Mouse (Mus musculus): ENCODE data around the gene Abcg8.
A peak's percentile ranks its signal among the peaks of the same experiment; 100 is the strongest.

The Abcg8 gene

GRCm38 (mm10) chr17:84675951-84676366 is at the start of gene Abcg8:
TSS of gene Abcg8 (plus strand) at chr17:84676302.
- no peak for DNase-seq (ENCODE audit: low read depth, low spot score)

GRCm38 (mm10) chr17:84626857-84627305 is 49.2 kb upstream of the Abcg8 start:
- DNase-seq (ENCODE audit: low read depth, low spot score), result peak; percentile 59

DNA sequence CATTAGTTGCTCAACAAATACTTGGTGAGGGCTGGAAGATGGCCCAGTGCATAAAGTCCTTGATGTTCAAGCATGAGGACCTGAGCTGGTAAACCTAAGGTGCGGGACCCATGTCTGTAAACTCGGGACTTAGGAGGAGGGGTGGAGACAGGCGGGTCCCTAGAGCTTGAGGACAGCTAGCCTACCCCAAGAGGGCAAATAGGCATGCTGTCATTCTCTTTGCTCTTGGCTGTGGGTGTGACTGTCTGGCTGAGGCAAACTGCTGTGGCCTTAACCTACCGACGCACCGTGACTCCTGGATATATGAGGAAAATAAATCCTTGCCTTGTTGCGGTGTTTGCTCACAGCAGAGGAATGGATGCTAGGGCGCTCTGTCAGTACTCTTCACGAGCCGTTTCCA is 48.4 kb upstream of the Abcg8 start:
- no peak for DNase-seq (ENCODE audit: low read depth, low spot score)

DNA sequence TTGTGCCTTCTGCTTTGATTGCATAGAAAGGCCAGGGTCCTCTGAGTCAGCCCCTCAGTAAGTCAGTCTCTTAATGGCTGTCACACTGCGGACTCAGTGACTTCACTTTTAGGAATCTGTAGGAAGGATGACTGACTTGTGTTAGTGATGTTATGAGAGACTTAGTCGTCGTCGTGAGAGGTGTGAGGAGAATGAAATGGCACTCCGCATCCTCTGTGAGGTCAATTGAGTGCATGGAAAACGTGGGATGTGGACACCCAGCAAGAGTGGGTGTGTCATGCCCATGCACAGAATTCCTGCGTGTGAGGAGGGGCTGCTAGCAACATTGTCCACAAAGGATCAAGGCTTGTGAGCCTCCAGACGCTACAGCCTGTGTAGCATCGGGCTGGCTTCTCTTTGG is 47.5 kb upstream of the Abcg8 start:
- DNase-seq (ENCODE audit: low read depth, low spot score), result no peak

GRCm38 (mm10) chr17:84631836-84632235 is 44.3 kb upstream of the Abcg8 start:
- no peak for DNase-seq (ENCODE audit: low read depth, low spot score)

DNA sequence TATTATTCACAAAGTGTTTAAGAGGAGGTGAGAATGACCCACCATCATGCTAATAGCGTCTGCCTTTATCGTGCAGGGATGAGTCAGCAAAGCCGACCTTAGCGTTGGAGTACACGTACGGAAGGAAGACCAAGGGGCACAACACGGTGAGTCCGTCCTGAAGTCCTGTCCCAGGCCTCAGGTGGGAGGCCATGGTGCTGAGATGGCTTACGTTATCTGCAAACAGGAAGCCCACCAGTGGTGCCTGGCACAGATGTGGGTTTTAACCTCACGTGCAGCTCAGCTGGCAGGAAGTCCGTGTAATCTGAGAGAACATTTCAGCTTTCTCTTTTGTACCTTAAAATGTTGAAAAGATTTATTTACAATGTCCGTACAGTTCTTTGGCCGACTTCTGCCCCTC is 42.7 kb upstream of the Abcg8 start:
- DNase-seq (ENCODE audit: low read depth, low spot score), result no peak

DNA sequence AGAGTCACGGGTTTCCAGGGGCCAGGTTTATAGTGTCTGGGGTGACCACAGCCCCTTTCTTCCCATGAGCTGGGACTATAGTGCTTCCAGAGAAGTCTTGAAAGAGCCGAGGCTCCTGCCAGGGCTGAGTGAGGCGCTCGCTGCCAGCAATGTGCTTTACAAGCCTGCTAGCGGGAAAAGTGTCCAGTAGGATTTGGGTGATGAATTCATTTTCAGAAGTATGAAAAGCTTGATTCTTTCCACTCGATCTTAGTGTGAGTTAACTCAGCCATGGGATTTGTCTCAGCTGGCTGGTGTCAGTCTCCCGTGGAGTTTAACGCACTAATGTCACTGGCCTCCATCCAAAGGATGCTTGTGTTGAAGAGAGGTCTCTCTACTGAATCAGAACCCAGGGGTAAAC is 39.8 kb upstream of the Abcg8 start:
- no peak for DNase-seq (ENCODE audit: low read depth, low spot score)

DNA sequence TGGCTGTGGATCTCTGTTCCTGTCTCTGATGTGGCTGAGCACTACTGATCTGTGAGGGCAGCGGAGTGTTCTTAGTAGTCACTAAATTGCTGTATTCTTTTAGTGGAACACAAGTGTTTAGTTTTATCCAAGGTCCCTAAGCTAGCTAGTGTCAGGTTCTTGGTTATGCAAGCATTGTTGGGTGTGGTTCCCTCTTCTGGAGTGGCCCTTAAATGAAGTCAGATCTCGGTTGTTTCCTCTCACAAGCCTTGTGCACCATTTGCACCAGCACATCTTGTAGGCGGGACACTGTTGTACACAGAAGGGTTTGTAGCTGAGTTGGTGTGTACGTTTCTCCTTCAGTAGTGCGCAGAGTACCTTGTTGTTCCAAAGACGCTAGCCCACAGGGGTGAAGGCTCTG is 38.1 kb upstream of the Abcg8 start:
- no peak for DNase-seq (ENCODE audit: low read depth, low spot score)

DNA sequence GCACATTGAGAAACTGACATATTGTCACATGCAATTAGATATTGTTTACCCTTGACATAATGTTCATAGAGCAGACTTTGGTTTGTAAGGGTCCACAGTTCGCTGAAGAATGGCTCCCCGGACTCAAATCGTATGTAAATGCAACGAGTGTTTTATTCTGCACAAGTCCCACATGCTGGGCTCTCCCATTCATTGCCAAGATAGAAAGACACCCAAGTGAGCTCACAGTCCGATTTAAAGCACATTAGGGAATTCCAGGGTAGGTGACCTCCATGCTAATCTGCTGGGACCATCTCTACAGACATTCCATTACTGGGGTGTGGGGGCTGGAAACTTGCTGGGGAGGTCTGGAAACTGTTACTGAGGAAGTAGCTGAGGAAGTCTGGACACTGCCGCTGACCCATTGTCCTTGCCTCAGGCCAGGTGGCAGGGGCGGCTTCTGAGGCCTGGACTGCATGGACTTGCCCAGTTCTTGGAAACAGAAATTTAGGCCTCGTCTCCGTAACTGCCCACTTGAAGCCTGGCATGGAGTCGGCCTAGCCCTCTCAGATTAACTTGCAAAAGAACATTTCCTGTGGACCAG is 36.2 kb upstream of the Abcg8 start:
- no peak for DNase-seq (ENCODE audit: low read depth, low spot score)

DNA sequence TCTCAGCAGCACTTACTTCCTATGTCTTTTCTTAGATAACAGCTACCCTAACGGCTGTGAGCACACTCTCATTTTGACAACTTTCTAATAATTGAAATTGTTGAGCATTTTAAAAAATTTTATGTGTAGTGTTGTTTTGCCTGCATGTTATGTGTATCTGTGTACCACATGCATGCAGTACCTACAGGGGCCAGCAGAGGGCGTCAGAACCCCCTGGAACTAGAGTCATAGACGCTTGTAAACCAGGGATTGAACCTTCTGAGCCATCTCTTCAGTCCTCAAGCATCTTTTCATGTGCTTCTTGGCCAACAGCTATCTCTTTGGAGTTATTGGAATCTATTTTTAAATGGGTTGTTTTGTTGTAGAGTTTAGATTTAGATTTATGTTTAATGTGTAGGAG is 34.2 kb upstream of the Abcg8 start:
- peak; percentile 46 for DNase-seq (ENCODE audit: low read depth, low spot score)

DNA sequence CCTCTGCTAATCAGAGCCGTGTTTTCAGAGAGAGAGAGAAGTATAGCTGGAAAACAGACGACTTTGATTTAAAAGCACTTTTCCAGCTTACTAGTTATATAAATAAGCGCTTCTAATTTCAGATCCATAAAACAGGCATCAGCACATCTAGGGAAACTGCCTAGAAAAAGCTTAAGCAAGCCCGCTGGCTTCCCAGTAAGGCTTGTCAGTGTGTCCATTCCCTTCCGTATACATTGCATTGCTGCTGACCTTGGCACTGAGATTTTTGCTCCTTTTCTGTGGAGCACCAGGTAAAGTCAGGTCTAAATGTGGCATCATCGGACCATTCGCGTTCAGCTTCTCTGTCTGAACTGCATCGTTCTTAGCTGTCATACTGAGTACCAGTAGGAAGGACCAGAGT is 33.8 kb upstream of the Abcg8 start:
- DNase-seq (ENCODE audit: low read depth, low spot score), result no peak

GRCm38 (mm10) chr17:84644292-84645050 is 31.6 kb upstream of the Abcg8 start:
- DNase-seq (ENCODE audit: low read depth, low spot score), result no peak

- DNase-seq (ENCODE audit: low read depth, low spot score), result no peak
Measured at GRCm38 (mm10) chr17:84645119-84645518, 31.0 kb upstream of the Abcg8 start.

DNA sequence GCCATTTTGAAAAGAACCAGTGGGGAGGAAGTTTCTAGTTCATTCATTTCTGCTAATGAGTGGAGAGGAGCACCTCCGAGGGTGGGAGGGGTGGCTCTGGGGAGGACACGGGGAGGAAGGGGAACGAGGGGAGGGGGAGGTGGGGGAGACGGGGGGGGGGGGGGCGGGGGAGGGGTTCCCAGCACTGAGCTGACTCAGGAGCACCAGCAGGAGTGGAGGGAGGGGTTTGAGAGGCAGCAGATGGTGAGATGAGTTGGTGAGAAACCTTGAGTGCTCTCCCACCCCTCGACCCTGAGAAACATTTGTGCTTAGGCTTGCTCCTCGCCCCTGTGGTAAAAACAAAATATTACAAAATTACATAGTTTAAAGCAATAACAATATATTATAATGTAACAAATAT is 30.2 kb upstream of the Abcg8 start:
- no peak for DNase-seq (ENCODE audit: low read depth, low spot score)

GRCm38 (mm10) chr17:84646477-84646876 is 29.6 kb upstream of the Abcg8 start:
- no peak for DNase-seq (ENCODE audit: low read depth, low spot score)

DNA sequence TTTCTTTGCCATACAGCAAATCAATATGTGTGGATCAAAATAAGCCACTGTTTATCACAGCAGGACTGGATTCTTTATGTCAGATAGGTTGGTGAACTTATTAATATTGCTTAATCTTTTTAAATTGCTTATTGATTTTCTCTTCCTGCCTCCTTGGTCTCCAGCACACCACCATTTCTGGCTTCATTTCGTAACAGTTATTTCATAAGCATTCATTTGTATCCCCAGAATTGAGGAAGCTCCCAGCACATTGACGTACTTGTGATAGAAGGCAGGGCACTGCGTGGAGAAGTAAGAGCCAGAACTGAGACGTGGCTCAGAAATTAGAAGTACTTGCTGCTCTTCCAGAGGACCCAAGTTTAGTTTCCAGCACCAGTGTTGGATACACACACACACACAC is 28.5 kb upstream of the Abcg8 start:
- DNase-seq (ENCODE audit: low read depth, low spot score), result no peak

GRCm38 (mm10) chr17:84650302-84651017 is 25.6 kb upstream of the Abcg8 start:
- no peak for DNase-seq (ENCODE audit: low read depth, low spot score)

DNA sequence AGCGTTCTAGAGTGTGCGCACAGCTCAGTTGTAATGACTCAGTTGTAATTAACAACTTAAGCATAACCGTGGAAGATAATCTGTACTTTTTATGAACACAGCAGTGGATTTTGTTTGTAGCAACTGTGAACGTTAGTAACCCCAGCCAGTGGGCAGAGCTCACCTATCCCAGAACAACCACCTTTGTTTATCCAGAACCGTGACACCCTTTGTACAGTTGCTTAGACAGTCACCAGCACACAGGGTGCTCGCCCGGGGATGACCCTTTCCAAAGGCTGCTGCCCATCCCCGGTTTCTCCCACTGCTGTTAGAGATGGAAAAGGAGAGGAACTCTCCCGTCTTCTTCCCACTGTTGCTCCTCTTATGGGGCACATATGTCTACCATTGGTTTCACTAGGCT is 22.6 kb upstream of the Abcg8 start:
- DNase-seq (ENCODE audit: low read depth, low spot score), result no peak

DNA sequence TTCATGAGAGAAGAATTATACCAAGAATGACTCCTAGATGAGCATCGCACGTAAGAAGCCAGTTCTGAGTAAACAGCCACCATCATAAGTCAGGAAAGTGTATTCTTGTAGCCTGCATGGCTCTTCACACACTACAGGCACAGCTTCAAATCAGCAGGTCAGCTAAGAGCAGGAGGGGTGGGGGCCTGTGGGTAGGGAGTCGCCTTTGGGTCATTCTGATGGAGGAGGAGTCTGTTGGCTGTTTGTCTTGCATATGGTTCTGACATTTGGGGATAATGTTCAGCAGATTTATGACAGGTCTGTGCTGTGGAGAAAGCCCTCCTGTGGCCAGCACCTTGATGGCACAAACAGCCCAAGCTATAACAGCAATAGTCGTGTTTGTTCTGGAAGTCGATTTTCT is 19.9 kb upstream of the Abcg8 start:
- DNase-seq (ENCODE audit: low read depth, low spot score), result no peak

DNA sequence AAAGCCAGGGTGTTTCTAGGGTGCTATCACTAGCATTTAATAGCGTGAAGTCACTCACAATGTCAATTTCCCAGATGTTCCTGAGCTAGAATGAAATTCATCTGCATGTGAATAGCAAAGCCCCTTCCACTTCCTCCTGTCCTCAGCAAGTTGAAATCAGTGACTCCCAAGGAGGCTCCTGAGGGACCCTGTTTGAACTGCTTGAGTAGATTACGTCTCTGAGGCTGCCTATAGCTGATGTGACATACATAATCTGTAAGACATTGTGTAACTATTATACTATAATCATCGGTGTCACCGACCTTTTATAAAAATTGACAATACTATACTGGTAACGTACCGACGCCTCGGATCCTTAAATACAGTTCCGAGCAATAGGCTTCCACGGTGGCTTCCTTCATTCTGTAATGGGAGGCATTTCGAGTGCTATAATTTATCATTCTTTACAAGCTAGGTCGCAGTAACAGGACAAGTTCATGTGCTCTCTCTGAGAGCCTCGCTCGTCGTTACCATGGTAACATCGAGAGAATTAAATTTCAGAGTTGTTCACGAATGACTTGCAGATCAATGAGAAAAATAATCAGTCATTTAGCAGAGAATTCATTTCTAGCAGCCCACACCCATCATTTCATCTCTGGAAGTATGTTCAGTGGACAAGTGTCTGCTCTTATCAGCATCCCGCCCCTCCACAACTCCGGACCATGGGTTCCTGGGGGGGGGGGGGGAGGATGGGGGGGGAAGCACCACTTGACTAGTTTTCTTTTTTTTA is 19.3 kb upstream of the Abcg8 start:
- DNase-seq (ENCODE audit: low read depth, low spot score), result no peak

- DNase-seq (ENCODE audit: low read depth, low spot score), result peak; percentile 6
Measured at GRCm38 (mm10) chr17:84657422-84657732, 18.7 kb upstream of the Abcg8 start.

GRCm38 (mm10) chr17:84657782-84658181 is 18.3 kb upstream of the Abcg8 start:
- DNase-seq (ENCODE audit: low read depth, low spot score), result no peak

Measured in 3T3-L1 (cell line).